Mouse (Mus musculus) cerebellum, adult 2 months (tissue): ENCODE results near the gene Krtap27-1. TPM values are rescaled to one million over a fixed set of nuclear protein-coding genes. Genes with fewer than 3 reads are reported as not detected.

ENCODE experiments used
- DNase-seq, 2 experiments: peaks; one replicate each; pipeline ENCODE4 v3.0.0; 2021
- H3K27ac ChIP-seq: fragments of 200-500 bp; 2 replicates; pipeline ENCODE4 v1.5.1; 2012; ENCODE audit warnings: low read length, control low read depth, inconsistent platforms; ENCODE audit not compliant: insufficient read depth
- H3K27me3 ChIP-seq: fragments of 200-500 bp; 2 replicates; pipeline ENCODE4 v1.6.1; 2012; ENCODE audit warnings: inconsistent platforms, mild to moderate bottlenecking, low read length, moderate library complexity; ENCODE audit not compliant: control insufficient read depth, insufficient read depth
- H3K4me1 ChIP-seq: fragments of 200-500 bp; 2 replicates; pipeline ENCODE4 v1.6.1; 2011; ENCODE audit warnings: low read length; ENCODE audit not compliant: control insufficient read depth, insufficient read depth
- H3K4me3 ChIP-seq: fragments of 200-500 bp; replicated peaks from 2 replicates; pipeline ENCODE3; 2011; ENCODE audit warnings: mild to moderate bottlenecking, low read depth, low read length, control low read depth; ENCODE audit not compliant: insufficient read depth
- CTCF ChIP-seq: fragments of 200-500 bp; IDR thresholded peaks from 2 replicates; pipeline ENCODE4 v1.5.1; 2011; ENCODE audit warnings: low read depth, mild to moderate bottlenecking, control low read depth, low read length, moderate library complexity, borderline replicate concordance; ENCODE audit not compliant: insufficient read depth
- POLR2A ChIP-seq: fragments of 200-500 bp; IDR thresholded peaks from 2 replicates; pipeline ENCODE4 v1.6.1; 2011; ENCODE audit warnings: low read length, control low read depth, borderline replicate concordance; ENCODE audit not compliant: insufficient read depth
- WGBS: fragments of 180-500 bp; shearing (Covaris S2); methylation state at CpG from one replicate; pipeline ENCODE4 v1.1.7; 2018; 5-methylcytosine and 5-hydroxymethylcytosine counted together
- polyA plus RNA-seq: library from polyadenylated mRNA; depleted of rRNA; stranded (reverse); fragments of >200 nt; gene quantifications from 2 replicates; pipeline ENCODE4 v1.2.3, GENCODE M21; 2012; rRNA removed

Gene Krtap27-1
- not detected in 2 replicates for polyA plus RNA-seq

GRCm38 (mm10) chr16:88671571-88671970 is at the start of gene Krtap27-1:
Gene Krtap27-1, minus strand, starts transcription at chr16:88671671.
- WGBS = 92% methylated on average over 4 of the region's 4 CpGs
- no peak for DNase-seq
- TF ChIP-seq POLR2A (no peak), CTCF (no peak)
- H3K27ac ChIP-seq = no peak within 1 kb of the TSS
- H3K27me3 ChIP-seq = no peaks in the 10 kb centered on the region
- H3K4me1 ChIP-seq = no peaks in the 10 kb centered on the region
- H3K4me3 ChIP-seq = no peak within 1 kb of the TSS

- Histone ChIP-seq H3K4me3 (no peak overlapping the region), H3K27ac (no peak overlapping the region), H3K4me1 (no peaks in the 10 kb centered on the region), H3K27me3 (no peaks in the 10 kb centered on the region)
- WGBS = 16% methylated on average over 1 of the region's 1 CpGs
- TF ChIP-seq CTCF = no peak
- no peak for TF ChIP-seq POLR2A
- DNase-seq = no peak
These were observed 48.6 kb upstream of the Krtap27-1 start for GRCm38 (mm10) chr16:88720031-88720430.

GRCm38 (mm10) chr16:88716549-88716948 is 45.1 kb upstream of the Krtap27-1 start:
- TF ChIP-seq CTCF (no peak), POLR2A (no peak)
- DNase-seq = no peak
- H3K4me1 ChIP-seq = no peaks in the 10 kb centered on the region
- H3K27me3 ChIP-seq = no peaks in the 10 kb centered on the region
- H3K27ac ChIP-seq = no peak overlapping the region
- no peak overlapping the region for H3K4me3 ChIP-seq

- H3K27me3 ChIP-seq = no peaks in the 10 kb centered on the region
- no peaks in the 10 kb centered on the region; the same call in 1 of the 2 replicates for H3K4me1 ChIP-seq
- no peak for DNase-seq
- H3K27ac ChIP-seq = no peak overlapping the region
- WGBS = 85% methylated on average over 6 of the region's 6 CpGs
- no peak overlapping the region for H3K4me3 ChIP-seq
- TF ChIP-seq CTCF = peak; percentile 3; the same call in 1 of the 2 replicates
- TF ChIP-seq POLR2A = no peak
These were observed 39.8 kb upstream of the Krtap27-1 start for GRCm38 (mm10) chr16:88711245-88711644.

GRCm38 (mm10) chr16:88710757-88711156 is 39.3 kb upstream of the Krtap27-1 start:
- Histone ChIP-seq H3K4me1 (no peaks in the 10 kb centered on the region; the same call in 1 of the 2 replicates), H3K27ac (no peak overlapping the region), H3K27me3 (no peaks in the 10 kb centered on the region), H3K4me3 (no peak overlapping the region)
- 75% methylated on average over 4 of the region's 4 CpGs for WGBS
- no peak for TF ChIP-seq POLR2A
- no peak for TF ChIP-seq CTCF
- DNase-seq = no peak

GRCm38 (mm10) chr16:88707496-88708012 is 36.1 kb upstream of the Krtap27-1 start, which contains the start of gene 2310061N02Rik:
Gene 2310061N02Rik, minus strand, starts transcription at chr16:88707962.
- no peaks in the 10 kb centered on the region for H3K27me3 ChIP-seq
- no peak within 1 kb of the TSS for H3K27ac ChIP-seq
- H3K4me3 ChIP-seq = no peak within 1 kb of the TSS
- no peak for TF ChIP-seq CTCF
- TF ChIP-seq POLR2A = no peak
- DNase-seq = peak; percentile 15 to 36
- 15% methylated on average over 10 of the region's 10 CpGs for WGBS
- no peaks in the 10 kb centered on the region; the same call in 1 of the 2 replicates for H3K4me1 ChIP-seq

GRCm38 (mm10) chr16:88701072-88701864 is 29.8 kb upstream of the Krtap27-1 start:
- 46% methylated on average over 4 of the region's 4 CpGs for WGBS

GRCm38 (mm10) chr16:88696256-88696655 is 24.8 kb upstream of the Krtap27-1 start:
- Histone ChIP-seq H3K27me3 (no peaks in the 10 kb centered on the region), H3K4me3 (no peak overlapping the region), H3K4me1 (no peaks in the 10 kb centered on the region), H3K27ac (no peak overlapping the region)
- DNase-seq = no peak
- no peak for TF ChIP-seq CTCF
- TF ChIP-seq POLR2A = no peak
- WGBS = 77% methylated on average over 4 of the region's 4 CpGs

More at GRCm38 (mm10) chr16:88701072-88701864, 29.8 kb upstream of the Krtap27-1 start:
- Histone ChIP-seq H3K4me3 (no peak overlapping the region), H3K27ac (no peak overlapping the region), H3K27me3 (no peaks in the 10 kb centered on the region), H3K4me1 (no peaks in the 10 kb centered on the region)
- no peak for DNase-seq
- no peak for TF ChIP-seq CTCF
- TF ChIP-seq POLR2A = no peak

- WGBS = 14% methylated on average over 2 of the region's 2 CpGs
- DNase-seq = peak in 1 of 2 experiments; percentile 17
- TF ChIP-seq CTCF (no peak), POLR2A (no peak)
- no peaks in the 10 kb centered on the region for H3K27me3 ChIP-seq
- no peaks in the 10 kb centered on the region for H3K4me1 ChIP-seq
- H3K4me3 ChIP-seq = no peak overlapping the region
- no peak overlapping the region for H3K27ac ChIP-seq
These were observed 9.8 kb upstream of the Krtap27-1 start for GRCm38 (mm10) chr16:88681282-88681681.
